Mouse (Mus musculus) brain, embryonic 18.5 days (tissue): ENCODE results near the gene Zbtb8a.

ENCODE experiments used
- DNase-seq: peaks from one replicate; pipeline ENCODE4 v3.0.0-alpha.2; 2012; ENCODE audit warnings: low read depth, low spot score

Gene Zbtb8a

DNA sequence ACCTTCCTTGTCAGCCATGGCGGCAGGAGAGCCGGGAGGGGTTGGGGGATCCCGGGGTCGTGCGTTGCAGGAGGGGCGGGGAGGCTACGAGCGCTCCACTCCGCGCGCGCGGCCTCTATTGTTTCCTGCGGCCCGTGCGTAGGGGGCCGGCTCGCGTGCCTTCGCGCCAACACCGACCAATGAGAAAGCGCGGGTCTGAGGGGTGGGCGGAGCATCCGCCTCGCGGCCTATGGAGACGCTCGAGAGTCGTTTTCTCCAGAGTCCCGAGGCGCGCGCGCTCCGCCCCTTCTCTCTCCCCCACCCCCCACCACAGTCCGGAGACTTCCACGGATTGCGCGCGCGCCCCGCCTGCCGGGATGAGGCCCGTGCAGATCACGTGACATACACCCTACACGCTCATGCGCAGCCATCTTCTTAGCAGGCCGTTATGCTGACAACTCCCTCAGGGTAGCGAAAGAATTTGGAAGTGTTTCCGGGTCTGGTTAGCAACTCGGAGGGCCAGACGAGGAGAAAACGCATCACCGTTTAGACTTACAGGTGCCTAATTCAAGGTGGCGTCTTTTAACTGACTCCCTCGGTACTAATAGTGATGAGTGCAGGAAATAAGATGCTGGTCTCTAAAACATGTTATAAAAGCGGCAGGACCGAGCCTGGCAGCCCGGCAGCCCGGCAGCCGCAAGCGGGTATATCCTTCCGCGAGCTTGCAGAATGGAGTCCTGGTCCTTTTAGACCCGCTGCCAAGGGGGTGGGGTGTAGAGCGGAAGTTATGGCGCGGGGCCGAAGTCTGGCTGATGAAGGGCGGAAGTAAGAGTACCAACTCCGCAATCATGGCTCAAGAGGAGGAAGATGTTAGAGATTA is 42.5 kb downstream of the Zbtb8a start, which contains the start of the genes Rbbp4 and Zbtb8os:
Gene Rbbp4, minus strand, starts transcription at position 155 of the 859 bp plus-strand sequence.
Gene Zbtb8os, plus strand, starts transcription at position 480 of the 859 bp plus-strand sequence.
- peak; percentile 99 for DNase-seq

DNA sequence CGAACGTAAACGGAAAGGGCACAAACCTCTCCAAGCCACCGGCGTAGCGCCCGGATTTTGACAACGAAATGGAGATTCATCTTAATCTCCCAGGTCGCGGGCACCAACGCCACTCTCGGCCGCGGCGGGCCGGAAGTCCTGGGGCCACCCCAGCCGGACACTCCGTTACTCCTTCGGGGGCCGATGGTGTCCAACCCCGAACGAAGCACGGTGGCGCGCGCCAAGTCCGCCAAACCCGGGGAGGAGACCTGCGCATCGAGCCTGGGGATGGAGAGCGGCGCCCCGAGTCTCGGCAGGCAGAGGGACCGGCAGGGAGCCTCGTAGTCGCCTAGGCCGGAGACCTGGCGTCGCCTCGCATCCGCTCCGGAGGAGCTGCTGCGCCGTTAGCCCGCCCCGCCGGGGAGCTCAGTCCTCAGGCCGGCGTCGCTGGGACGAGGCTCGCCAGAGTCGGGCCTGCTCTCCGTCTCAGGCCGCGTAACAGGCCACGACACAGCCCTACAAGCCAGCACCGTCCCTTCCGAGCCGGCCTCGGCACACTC is 43.2 kb downstream of the Zbtb8a start:
- DNase-seq = no peak

DNA sequence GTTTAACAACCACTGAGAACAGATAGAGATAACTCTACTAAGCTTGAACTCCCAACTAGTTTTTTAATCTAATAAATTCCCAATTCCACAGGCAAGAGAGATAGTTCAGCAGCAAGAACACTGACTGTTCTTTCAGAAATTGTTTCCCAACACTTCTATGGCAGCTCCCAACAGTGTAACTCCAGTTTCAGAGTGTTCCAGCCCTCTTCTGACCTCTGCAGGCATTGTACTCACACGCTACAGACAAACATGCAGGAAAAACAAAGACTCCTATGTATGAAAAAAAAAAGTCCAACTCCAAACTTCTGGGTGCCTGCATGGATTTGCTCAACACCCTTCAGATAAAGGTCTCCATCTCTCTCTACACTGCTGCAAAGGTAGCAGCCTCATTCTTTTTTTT is 45.1 kb downstream of the Zbtb8a start:
- DNase-seq = no peak

DNA sequence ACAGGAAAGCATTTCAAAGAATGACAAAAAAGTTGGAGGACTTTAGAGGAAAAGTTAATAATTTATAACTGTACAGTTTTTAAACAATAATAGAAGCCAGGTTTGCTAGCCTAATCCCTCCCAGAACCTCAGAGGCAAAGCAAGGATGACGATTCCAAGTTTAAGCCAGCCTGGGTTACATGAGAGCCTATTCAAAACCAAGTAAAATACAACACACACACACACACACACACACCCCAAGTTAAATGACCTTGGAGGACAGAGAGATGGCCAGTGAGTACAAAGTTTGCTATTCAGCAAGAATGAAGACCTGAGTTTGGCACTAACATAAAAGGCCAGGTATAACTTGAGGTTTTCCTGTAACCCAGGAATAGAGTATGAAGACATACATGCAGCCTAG is 51.7 kb downstream of the Zbtb8a start:
- DNase-seq = no peak

DNA sequence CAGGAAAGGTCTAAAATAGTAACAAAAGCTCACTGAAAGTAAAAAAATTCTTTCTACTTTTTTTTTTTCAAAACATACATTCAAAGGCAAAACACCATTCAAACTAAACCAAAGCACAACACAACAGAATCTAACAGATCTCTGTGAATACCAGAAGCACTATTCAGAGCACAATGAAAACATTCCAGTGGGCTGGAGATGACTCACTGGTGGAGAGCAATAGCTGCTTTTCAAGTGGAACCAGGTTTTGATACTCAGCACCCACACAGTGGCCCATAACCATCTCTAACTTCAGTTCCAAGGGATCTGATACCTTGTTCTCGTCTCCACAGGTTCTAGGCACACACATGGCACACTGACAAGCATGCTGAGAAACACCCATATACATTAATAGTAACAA is 53.2 kb downstream of the Zbtb8a start:
- no peak for DNase-seq

DNA sequence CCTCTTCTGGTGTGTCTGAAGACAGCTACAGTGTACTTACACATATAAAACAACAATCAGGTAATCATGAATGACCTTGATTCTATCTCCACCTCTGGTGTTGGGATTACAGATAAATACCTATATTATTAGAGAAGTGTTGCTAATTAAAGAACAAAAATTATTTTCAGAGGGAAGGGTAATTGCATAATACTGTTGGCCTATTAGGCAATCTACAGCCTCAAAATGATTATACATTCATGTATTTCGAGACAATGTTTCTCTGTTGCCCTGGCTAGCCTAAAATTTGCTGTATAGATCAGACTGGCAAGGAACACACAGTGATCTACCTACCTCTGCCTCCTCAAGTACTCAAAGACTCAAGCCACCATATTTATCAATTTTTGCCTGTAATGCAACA is 54.4 kb downstream of the Zbtb8a start:
- no peak for DNase-seq

DNA sequence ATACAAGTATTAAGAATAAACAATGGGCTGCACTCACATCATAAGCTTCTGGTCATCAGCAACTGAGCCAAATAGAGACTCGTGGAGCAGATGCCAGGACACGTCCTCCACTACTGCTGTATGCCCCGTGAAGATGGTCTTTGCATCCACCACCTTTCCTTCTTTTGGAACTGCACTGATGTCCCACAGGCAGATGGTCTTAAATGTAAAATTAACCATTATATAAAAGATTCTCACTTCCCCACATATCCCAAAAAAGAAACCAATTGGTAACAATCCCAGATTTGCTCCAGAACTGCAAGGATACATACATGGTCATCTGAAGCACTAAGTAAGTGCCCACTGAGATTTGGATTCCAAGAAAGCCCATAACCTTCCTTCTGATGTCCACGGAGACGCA is 55.9 kb downstream of the Zbtb8a start:
- DNase-seq = no peak

DNA sequence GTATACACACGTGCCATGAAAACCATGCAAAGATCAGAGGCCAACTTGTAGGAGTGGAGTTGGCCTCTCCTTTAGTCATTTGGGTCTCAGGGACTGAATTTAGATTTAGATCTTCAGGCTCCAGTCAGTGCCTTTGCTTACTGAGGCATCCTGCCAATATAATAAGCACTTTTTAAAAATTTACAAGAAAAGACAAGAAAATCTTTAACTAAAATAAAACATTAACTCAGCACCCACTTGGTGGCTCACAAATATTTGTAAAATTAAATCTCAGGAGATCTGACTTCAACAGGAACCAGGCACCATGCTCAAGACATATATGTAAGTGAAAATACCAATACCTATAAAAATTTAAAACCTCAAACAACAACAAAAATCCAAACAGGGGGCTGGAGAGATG is 57.0 kb downstream of the Zbtb8a start:
- DNase-seq = no peak

DNA sequence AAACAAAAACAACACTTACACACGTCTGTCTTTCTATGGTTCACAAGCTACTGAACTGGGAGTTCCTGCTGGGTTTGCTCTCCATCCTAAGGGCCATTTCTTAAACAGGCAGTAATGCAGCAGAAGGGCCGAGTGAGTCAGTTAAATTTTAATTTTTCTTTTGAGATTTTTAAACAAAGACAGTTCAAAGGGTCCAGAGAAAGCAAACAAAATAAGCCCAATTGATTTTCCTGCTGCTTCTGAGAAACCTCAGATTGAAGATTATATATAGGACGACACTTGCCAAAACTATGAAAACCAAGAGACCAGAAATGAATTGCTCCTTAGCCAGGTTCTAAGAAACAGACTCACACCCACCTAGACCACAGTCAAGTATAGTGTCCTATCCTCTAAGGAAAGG is 64.0 kb downstream of the Zbtb8a start:
- DNase-seq = no peak

DNA sequence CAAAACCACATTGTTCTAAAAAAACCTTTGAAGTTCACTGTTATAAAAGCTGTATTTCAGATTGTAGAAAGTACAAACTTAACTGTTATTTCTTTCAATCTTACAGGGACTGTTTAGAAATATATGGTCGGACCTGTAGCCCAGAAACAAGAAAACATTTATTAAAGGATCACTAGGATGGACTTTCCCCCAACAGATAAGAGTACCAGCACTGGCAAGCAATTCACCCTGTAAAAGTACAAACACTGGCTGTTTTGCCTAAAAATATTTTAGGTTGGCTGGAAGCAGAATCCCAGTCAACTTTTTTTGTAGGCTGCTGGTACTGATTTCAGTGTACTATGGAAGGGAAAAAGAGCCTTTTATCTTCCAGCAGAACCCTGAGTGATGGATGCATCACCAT is 70.0 kb downstream of the Zbtb8a start:
- no peak for DNase-seq

DNA sequence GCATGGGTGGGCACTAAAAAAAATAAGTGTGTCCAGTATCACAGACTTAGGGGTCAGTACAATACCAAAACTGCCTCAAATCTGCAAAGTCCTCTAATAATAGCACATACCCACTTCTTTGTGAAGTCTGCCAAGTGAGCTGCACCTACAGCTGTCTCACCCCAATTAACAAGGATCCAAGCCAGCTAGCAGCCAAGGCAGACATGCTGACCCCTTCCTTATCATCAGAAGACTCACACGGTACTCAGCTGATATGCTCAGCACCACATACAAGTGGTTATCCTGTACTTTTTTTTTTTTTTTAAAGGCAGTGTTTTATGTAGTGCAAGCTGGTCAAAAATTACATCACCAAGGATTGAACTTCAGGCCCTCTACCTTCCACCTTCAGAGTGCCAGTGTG is 73.6 kb downstream of the Zbtb8a start:
- no peak for DNase-seq

DNA sequence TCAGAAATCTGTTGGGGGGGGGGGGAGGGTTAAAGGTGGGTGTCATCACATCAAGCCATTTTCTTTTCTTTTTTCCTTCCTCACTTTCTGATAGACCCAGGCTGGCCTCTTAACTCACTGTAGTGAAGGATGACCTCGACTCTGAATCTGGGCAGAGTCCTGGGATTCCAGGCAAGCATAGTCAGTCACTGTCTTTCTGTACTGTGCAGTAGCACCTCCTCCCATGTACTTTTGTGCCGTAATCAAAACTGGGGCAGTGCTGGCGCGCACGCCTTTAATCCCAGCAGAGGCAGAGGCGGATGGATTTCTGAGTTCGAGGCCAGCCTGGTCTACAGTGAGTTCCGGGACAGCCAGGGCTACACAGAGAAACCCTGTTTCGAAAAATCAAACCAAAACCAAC is 74.1 kb downstream of the Zbtb8a start:
- no peak for DNase-seq
